Mouse (Mus musculus) cerebellum, postnatal 14 days (tissue): ENCODE data around the gene Ptch2.
A peak's percentile ranks its signal among the peaks of the same experiment; 100 is the strongest.

Source experiments
- DNase-seq, 2 experiments: peaks; one replicate each; pipeline ENCODE4 v3.0.0; 2021; ENCODE audit warnings: mixed read lengths in 2 of 2

The Ptch2 gene

GRCm38 (mm10) chr4:117105127-117105526 is 9.3 kb downstream of the Ptch2 start:
- DNase-seq: no peak

- DNase-seq: no peak
Measured at GRCm38 (mm10) chr4:117107813-117108523, 12.1 kb downstream of the Ptch2 start.

- DNase-seq: no peak
Measured at GRCm38 (mm10) chr4:117108524-117108849, 12.6 kb downstream of the Ptch2 start.

- no peak for DNase-seq
Measured at GRCm38 (mm10) chr4:117109330-117109729, 13.5 kb downstream of the Ptch2 start.

- no peak for DNase-seq
Measured at GRCm38 (mm10) chr4:117110249-117110648, 14.4 kb downstream of the Ptch2 start.

DNA sequence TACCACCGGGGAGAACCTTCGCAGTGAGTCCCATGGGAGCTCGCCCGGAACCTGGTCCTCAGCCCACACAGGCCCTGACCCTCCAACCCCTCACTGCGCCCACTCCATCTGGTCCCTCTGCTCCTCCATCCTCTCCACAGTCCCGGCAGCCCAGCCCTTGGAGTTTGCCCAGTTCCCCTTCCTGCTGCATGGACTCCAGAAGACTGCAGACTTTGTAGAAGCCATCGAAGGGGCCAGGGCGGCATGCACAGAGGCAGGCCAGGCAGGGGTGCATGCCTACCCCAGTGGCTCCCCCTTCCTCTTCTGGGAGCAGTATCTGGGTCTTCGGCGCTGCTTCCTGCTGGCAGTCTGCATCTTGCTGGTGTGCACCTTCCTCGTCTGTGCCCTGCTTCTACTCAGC is 15.1 kb downstream of the Ptch2 start:
- DNase-seq: no peak

DNA sequence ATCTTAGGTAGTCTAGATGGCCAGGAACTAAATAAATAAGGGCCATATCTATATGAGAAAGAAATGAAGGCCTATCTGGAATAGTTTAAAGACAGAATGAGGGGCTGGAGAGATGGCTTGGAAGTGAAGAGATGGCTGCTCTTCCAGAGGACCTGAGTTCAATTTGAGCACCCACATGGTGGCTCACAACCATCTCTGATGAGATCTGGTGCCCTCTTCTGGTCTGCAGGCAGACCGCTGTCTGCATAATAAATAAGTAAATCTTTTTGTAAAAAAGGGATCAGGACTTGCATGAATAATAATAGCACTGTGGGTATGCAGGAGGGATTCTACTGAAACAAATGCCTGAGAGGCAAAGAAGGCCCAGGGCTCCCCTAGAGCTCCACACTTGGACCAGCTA is 17.4 kb downstream of the Ptch2 start:
- DNase-seq: no peak

DNA sequence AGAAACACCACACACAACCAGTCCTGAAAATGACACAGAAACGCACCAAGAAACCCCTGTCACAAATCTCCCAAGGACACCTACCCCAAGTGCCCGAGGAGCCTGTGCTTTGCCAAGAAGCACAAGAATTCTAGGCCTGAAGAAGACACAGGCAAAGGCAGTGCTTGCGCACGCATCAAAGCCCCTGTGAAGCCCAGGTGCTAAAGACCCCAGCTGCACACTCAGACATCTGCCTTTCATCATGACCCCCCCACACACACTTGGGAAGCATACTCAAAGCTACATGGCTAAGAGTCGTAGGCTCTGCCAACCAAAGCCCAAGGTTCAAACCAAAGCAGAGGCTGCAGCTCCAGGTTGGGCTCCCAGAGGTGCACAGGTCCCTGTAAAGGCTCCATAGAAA is 19.7 kb downstream of the Ptch2 start:
- DNase-seq: no peak

GRCm38 (mm10) chr4:117117931-117118330 is 22.1 kb downstream of the Ptch2 start:
- DNase-seq: no peak

GRCm38 (mm10) chr4:117119636-117120035 is 23.8 kb downstream of the Ptch2 start:
- no peak for DNase-seq

GRCm38 (mm10) chr4:117120052-117120444 is 24.2 kb downstream of the Ptch2 start:
- DNase-seq: no peak

DNA sequence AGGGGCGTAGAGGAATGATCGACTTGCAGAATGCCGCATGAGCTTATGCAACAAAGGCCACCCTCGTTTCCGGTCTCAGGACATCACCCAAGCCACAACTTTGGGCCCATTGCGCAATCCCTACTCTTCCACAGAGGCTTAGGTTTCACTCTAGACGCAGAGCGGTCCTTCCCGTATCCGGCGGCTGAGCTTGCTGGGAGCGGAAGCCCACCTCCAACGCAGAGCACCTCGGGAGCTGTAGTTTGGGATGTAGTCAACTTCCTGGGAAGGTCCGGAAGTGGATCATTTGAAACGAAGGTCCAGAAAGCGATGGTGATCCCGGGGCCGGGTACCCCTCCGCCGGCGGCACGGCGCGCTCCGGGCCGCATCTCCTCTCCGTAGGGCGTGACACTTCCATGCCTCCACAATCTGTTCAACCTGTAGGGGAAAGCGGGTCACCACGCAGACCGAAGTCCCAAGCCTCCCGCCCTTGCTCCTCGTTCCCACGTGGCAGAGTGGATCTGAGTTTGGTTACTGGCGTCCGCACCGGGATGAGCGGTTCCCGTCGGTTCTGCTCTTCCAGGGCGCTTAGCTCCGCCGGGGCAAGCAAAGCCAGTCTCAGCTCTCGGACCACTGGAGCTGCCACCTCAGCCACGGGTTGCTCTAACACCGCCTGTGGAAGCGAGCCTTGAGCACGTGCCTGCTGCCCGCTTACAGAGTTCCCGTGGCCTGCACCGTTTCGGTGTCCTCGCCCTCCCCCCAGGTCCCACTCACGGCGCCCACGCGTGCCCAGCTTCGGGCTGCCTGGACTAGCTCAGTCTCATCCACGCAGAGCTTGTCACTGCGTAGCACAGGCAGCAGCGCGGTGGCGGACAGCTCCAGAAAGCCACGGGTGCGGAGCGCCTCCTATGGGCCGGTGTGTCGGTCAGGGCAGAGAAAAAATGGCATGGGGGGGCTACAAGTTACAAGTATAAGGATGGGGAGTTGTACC is 24.9 kb downstream of the Ptch2 start:
- peak; percentile 92 for DNase-seq

- DNase-seq: no peak
Measured at GRCm38 (mm10) chr4:117122209-117122608, 26.3 kb downstream of the Ptch2 start.

DNA sequence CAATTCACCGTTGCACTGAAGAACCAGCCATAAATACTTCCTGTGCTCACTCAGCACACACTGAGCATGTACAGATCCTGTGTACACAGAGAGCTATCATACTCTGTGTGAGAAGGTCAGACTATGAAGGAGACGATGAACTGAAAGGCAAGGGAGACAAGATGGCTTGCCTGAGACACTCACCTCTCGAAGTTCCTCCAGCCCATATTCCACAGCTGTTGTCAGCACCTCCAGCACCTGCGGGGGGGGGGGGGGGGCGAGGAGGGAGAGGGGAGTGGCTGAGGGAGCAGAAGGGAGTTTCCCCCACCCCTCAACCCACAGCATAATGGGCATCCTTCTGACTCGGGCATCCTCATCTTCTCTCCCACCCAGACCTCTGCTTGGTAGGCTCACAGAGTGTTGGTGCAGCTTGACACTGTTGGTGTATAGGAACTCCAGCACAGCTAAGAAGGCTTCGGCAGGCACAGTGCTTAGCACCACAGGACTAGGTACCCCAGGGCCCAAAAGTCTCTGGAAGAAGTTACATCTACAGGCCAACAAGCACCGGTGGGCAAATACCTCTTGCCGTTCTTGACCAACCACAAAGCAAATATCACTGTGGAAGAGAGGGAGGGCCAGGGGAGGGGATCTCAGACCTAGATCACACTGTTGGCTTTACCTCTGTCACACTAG is 27.8 kb downstream of the Ptch2 start:
- no peak for DNase-seq

DNA sequence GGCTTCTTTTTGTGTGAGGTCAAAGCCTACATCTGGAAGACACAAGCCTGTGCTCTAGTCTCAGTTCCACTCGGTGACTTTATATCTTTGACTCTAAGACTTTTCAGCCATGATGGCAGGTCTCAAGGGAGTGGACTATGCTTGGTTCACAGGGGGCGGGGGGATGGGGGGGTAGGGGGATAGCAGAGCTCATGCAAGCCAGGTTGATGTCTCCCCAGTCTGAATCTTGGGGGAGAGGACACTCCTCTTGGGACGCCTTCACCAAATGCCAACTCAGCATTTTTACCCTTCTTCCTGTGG is 28.3 kb downstream of the Ptch2 start:
- DNase-seq: no peak

- DNase-seq: peak in 1 of 2 experiments; percentile 47
Measured at GRCm38 (mm10) chr4:117124518-117125347, 28.9 kb downstream of the Ptch2 start.

DNA sequence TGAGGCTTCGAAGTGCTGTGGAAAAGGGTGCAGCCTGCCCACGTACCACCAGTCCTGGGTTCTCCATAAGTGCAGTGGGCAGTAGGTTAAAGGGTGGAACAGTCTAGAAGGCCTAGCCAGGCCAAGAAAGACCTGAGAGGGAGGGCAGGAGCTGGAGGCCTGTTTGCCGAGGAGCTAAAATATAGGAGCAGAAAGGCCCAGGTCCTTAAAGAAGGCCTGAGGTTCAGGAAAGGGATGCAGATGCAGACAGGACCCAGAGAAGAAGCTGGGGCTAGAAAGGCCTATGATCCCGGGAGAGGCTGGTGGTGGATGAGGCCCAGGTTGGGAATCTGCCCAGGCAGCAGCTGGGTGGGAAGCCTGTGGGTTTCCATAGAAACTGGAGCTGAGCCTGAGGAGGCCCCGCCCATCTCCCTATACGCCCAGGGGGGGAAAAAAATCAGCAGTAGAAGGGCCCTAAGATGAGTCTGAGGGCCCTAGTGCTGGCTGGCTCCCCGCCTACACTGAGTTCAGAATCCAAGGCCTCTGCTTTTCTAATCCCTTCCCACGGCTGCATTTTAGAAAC is 29.6 kb downstream of the Ptch2 start, which contains the start of gene Btbd19:
TSS of gene Btbd19 (minus strand) at position 378 of the 562 bp plus-strand sequence.
- peak; percentile 79 to 86 for DNase-seq

- DNase-seq: peak; percentile 45 to 52
Measured at GRCm38 (mm10) chr4:117125910-117126674, 30.2 kb downstream of the Ptch2 start.

GRCm38 (mm10) chr4:117126675-117127290 is 30.9 kb downstream of the Ptch2 start, which contains the start of gene Tctex1d4:
Gene Tctex1d4, plus strand, starts transcription at chr4:117126794.
- no peak for DNase-seq

GRCm38 (mm10) chr4:117127991-117128686 is 32.3 kb downstream of the Ptch2 start:
- DNase-seq: no peak
